Comparison of ENCODE assay signal across 14 mouse cellular contexts in the genomic region with DNA sequence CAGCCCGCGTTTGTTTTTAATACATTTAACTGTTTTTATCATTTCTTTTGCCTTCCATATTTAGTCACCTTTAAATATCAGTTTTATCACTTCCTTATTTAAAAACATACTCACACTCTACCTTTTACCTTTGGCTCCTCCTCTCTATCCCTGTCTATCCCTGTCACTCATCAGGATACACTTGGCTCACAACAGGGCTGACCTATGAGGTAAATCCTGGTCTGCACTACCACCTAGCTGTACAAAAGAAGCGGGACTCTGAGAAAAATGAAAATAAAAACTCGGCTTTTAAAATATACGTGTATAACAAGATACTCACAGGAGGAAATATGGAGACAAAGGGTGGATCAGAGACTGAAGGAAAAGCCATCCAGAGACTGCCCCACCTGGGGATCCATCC.
"Had no signal": no experiment of that assay in that cellular context is flagged by ENCODE, and none has a peak within 500 bp of the region (broad histone marks: within the 10 kb centered on the region; RNA-seq: fewer than 3 reads in every experiment).

No protein-coding gene starts in this region.

- H3K27me3 ChIP-seq: liver, embryonic 13.5 days; liver, embryonic 15.5 days; lung, embryonic 15.5 days; midbrain, embryonic 13.5 days; neural tube, embryonic 12.5 days had no signal

- H3K4me1 ChIP-seq: liver, embryonic 13.5 days; liver, embryonic 15.5 days; lung, embryonic 15.5 days; midbrain, embryonic 13.5 days; neural tube, embryonic 12.5 days had no signal

- DNase-seq: liver, embryonic 13.5 days; lung, postnatal 14 days; right cerebral cortex, postnatal 14 days; thymus, adult 2 months; thymus, postnatal 36 days had no signal

- H3K9ac ChIP-seq: liver, embryonic 13.5 days; liver, embryonic 15.5 days; lung, embryonic 15.5 days; midbrain, embryonic 13.5 days; neural tube, embryonic 12.5 days had no signal

- H3K4me3 ChIP-seq: liver, embryonic 13.5 days; liver, embryonic 15.5 days; lung, embryonic 15.5 days; megakaryocyte, embryonic 14.5 days; midbrain, embryonic 13.5 days; neural tube, embryonic 12.5 days had no signal

- ATAC-seq: lung, postnatal 0 days; midbrain, embryonic 13.5 days; midbrain, embryonic 16.5 days had no signal

- H3K4me2 ChIP-seq: liver, embryonic 13.5 days; liver, embryonic 15.5 days; lung, embryonic 15.5 days; midbrain, embryonic 11.5 days; midbrain, embryonic 13.5 days; neural tube, embryonic 12.5 days had no signal

- H3K9me3 ChIP-seq: liver, embryonic 13.5 days; liver, embryonic 15.5 days; lung, embryonic 15.5 days; megakaryocyte, embryonic 14.5 days; midbrain, embryonic 13.5 days; neural tube, embryonic 12.5 days had no signal

- H3K27ac ChIP-seq: liver, embryonic 13.5 days; liver, embryonic 15.5 days; lung, embryonic 15.5 days; macrophage; midbrain, embryonic 13.5 days; neural tube, embryonic 12.5 days had no signal

- H3K36me3 ChIP-seq: liver, embryonic 13.5 days; liver, embryonic 15.5 days; lung, embryonic 15.5 days; midbrain, embryonic 13.5 days; neural tube, embryonic 12.5 days had no signal
